Mouse (Mus musculus) kidney, adult 2 months (tissue): ENCODE data around the gene 9630041A04Rik.

Source experiments
- CTCF ChIP-seq: fragments of 200-500 bp; conservative IDR thresholded peaks from 2 replicates; pipeline ENCODE4 v1.5.1; 2011; ENCODE audit warnings: low read depth, mild to moderate bottlenecking, control low read depth, low read length, moderate library complexity, mixed read lengths; ENCODE audit not compliant: insufficient read depth, insufficient read length
- POLR2A ChIP-seq: fragments of 200-500 bp; IDR thresholded peaks from one replicate; pipeline ENCODE4 v1.6.1; 2011; ENCODE audit warnings: low read depth, low read length, control low read depth

DNA sequence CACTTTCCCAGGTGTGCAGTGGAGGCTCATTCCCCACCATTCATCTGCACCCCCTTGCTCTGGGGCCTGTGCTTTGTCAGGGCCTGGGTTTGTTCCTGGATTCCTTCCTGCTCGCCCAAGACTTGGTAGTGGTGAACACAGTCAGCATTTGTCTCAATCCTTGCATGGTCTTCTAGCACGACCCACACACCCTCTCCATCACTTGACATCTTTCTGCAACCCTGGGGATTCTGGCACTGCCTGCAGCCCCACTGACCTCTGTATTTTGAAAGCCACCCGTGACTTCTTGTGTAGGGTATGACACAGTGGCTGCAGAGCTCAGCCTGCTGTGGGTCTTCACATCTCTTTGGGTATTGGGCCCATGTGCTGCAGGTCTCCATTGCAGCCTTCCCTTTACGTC lies 57.1 kb downstream of the 9630041A04Rik start:
- TF ChIP-seq POLR2A (no peak), CTCF (no peak)
